Mouse (Mus musculus): ENCODE measurements around the gene Pdlim5. TPM values are rescaled to one million over a fixed set of nuclear protein-coding genes. Genes with fewer than 3 reads are reported as not detected.

Pdlim5 gene
- polyA plus RNA-seq, 1 experiment from 2014 or later, result 10.0 TPM

- H3K4me3 ChIP-seq (replicated peaks; ENCODE audit: low read length), result no peak overlapping the region
- H3K4me1 ChIP-seq (replicated peaks; ENCODE audit: control insufficient read depth, insufficient read depth, low read length), result no peaks in the 10 kb centered on the region
- H3K4me2 ChIP-seq (ENCODE audit: low read length), result no peak overlapping the region
- no peak overlapping the region for H3K9ac ChIP-seq (replicated peaks; ENCODE audit: low read depth, low read length)
- no peaks in the 10 kb centered on the region for H3K36me3 ChIP-seq (ENCODE audit: control insufficient read depth, insufficient read depth)
- H3K27me3 ChIP-seq (replicated peaks; ENCODE audit: control insufficient read depth, insufficient read depth, low read length), result no peaks in the 10 kb centered on the region
- H3K9me3 ChIP-seq (ENCODE audit: control insufficient read depth, low read length), result peaks cover 3% of the 10 kb centered on the region; the same call in 1 of the 2 replicates
- ATAC-seq, result no peak
- no peak overlapping the region for H3K27ac ChIP-seq (ENCODE audit: low read length)
- 65% methylated on average over 5 of the region's 5 CpGs for WGBS
Observed at GRCm38 (mm10) chr3:142348816-142349631, 46.5 kb downstream of the Pdlim5 start.

- Histone ChIP-seq H3K27ac (ENCODE audit: low read length) (no peak overlapping the region), H3K4me2 (ENCODE audit: low read length) (no peak overlapping the region), H3K9me3 (ENCODE audit: control insufficient read depth, low read length) (peaks cover 3% of the 10 kb centered on the region; the same call in 1 of the 2 replicates), H3K4me3 (replicated peaks; ENCODE audit: low read length) (no peak overlapping the region), H3K4me1 (replicated peaks; ENCODE audit: control insufficient read depth, insufficient read depth, low read length) (no peaks in the 10 kb centered on the region), H3K27me3 (replicated peaks; ENCODE audit: control insufficient read depth, insufficient read depth, low read length) (no peaks in the 10 kb centered on the region), H3K36me3 (ENCODE audit: control insufficient read depth, insufficient read depth) (no peaks in the 10 kb centered on the region), H3K9ac (replicated peaks; ENCODE audit: low read depth, low read length) (no peak overlapping the region)
- no peak for ATAC-seq
- 88% methylated on average over 6 of the region's 6 CpGs for WGBS
Observed at GRCm38 (mm10) chr3:142346261-142346660, 49.2 kb downstream of the Pdlim5 start.

- H3K4me1 ChIP-seq (replicated peaks; ENCODE audit: control insufficient read depth, insufficient read depth, low read length), result no peaks in the 10 kb centered on the region
- WGBS, result 76% methylated on average over 8 of the region's 8 CpGs
- ATAC-seq, result no peak
Observed at GRCm38 (mm10) chr3:142345235-142346125, 50.0 kb downstream of the Pdlim5 start.

GRCm38 (mm10) chr3:142343786-142344185, 51.7 kb downstream of the Pdlim5 start:
- Histone ChIP-seq H3K27ac (ENCODE audit: low read length) (no peak overlapping the region), H3K4me1 (replicated peaks; ENCODE audit: control insufficient read depth, insufficient read depth, low read length) (no peaks in the 10 kb centered on the region), H3K9ac (replicated peaks; ENCODE audit: low read depth, low read length) (no peak overlapping the region), H3K4me2 (ENCODE audit: low read length) (no peak overlapping the region), H3K27me3 (replicated peaks; ENCODE audit: control insufficient read depth, insufficient read depth, low read length) (no peaks in the 10 kb centered on the region), H3K36me3 (ENCODE audit: control insufficient read depth, insufficient read depth) (no peaks in the 10 kb centered on the region), H3K9me3 (ENCODE audit: control insufficient read depth, low read length) (peaks cover 3% of the 10 kb centered on the region; the same call in 1 of the 2 replicates), H3K4me3 (replicated peaks; ENCODE audit: low read length) (no peak overlapping the region)
- ATAC-seq, result no peak
- WGBS, result 81% methylated on average over 2 of the region's 2 CpGs

More at GRCm38 (mm10) chr3:142345235-142346125, 50.0 kb downstream of the Pdlim5 start:
- Histone ChIP-seq H3K27me3 (replicated peaks; ENCODE audit: control insufficient read depth, insufficient read depth, low read length) (no peaks in the 10 kb centered on the region), H3K9me3 (ENCODE audit: control insufficient read depth, low read length) (peaks cover 3% of the 10 kb centered on the region; the same call in 1 of the 2 replicates), H3K36me3 (ENCODE audit: control insufficient read depth, insufficient read depth) (no peaks in the 10 kb centered on the region), H3K4me2 (ENCODE audit: low read length) (no peak overlapping the region), H3K4me3 (replicated peaks; ENCODE audit: low read length) (no peak overlapping the region), H3K27ac (ENCODE audit: low read length) (no peak overlapping the region), H3K9ac (replicated peaks; ENCODE audit: low read depth, low read length) (no peak overlapping the region)

GRCm38 (mm10) chr3:142340701-142341100, 54.8 kb downstream of the Pdlim5 start:
- no peak for ATAC-seq
- 35% methylated on average over 2 of the region's 2 CpGs for WGBS

GRCm38 (mm10) chr3:142339440-142340251, 55.9 kb downstream of the Pdlim5 start:
- H3K36me3 ChIP-seq (ENCODE audit: control insufficient read depth, insufficient read depth), result no peaks in the 10 kb centered on the region
- no peaks in the 10 kb centered on the region for H3K4me1 ChIP-seq (replicated peaks; ENCODE audit: control insufficient read depth, insufficient read depth, low read length)
- H3K4me2 ChIP-seq (ENCODE audit: low read length), result no peak overlapping the region
- H3K27me3 ChIP-seq (replicated peaks; ENCODE audit: control insufficient read depth, insufficient read depth, low read length), result no peaks in the 10 kb centered on the region
- ATAC-seq, result no peak
- H3K4me3 ChIP-seq (replicated peaks; ENCODE audit: low read length), result no peak overlapping the region
- no peaks in the 10 kb centered on the region for H3K9me3 ChIP-seq (ENCODE audit: control insufficient read depth, low read length)
- no peak overlapping the region for H3K27ac ChIP-seq (ENCODE audit: low read length)
- 77% methylated on average over 6 of the region's 6 CpGs for WGBS
- no peak overlapping the region for H3K9ac ChIP-seq (replicated peaks; ENCODE audit: low read depth, low read length)

More at GRCm38 (mm10) chr3:142340701-142341100, 54.8 kb downstream of the Pdlim5 start:
- Histone ChIP-seq H3K27ac (ENCODE audit: low read length) (no peak overlapping the region), H3K36me3 (ENCODE audit: control insufficient read depth, insufficient read depth) (no peaks in the 10 kb centered on the region), H3K9ac (replicated peaks; ENCODE audit: low read depth, low read length) (no peak overlapping the region), H3K9me3 (ENCODE audit: control insufficient read depth, low read length) (no peaks in the 10 kb centered on the region), H3K4me3 (replicated peaks; ENCODE audit: low read length) (no peak overlapping the region), H3K4me1 (replicated peaks; ENCODE audit: control insufficient read depth, insufficient read depth, low read length) (no peaks in the 10 kb centered on the region), H3K4me2 (ENCODE audit: low read length) (no peak overlapping the region), H3K27me3 (replicated peaks; ENCODE audit: control insufficient read depth, insufficient read depth, low read length) (no peaks in the 10 kb centered on the region)

GRCm38 (mm10) chr3:142338058-142338457, 57.4 kb downstream of the Pdlim5 start:
- no peaks in the 10 kb centered on the region for H3K27me3 ChIP-seq (replicated peaks; ENCODE audit: control insufficient read depth, insufficient read depth, low read length)
- H3K36me3 ChIP-seq (ENCODE audit: control insufficient read depth, insufficient read depth), result no peaks in the 10 kb centered on the region
- H3K9me3 ChIP-seq (ENCODE audit: control insufficient read depth, low read length), result no peaks in the 10 kb centered on the region
- H3K9ac ChIP-seq (replicated peaks; ENCODE audit: low read depth, low read length), result no peak overlapping the region
- no peaks in the 10 kb centered on the region for H3K4me1 ChIP-seq (replicated peaks; ENCODE audit: control insufficient read depth, insufficient read depth, low read length)
- no peak overlapping the region for H3K4me2 ChIP-seq (ENCODE audit: low read length)
- no peak for ATAC-seq
- no peak overlapping the region for H3K4me3 ChIP-seq (replicated peaks; ENCODE audit: low read length)
- no peak overlapping the region for H3K27ac ChIP-seq (ENCODE audit: low read length)
- 76% methylated on average over 4 of the region's 4 CpGs for WGBS

GRCm38 (mm10) chr3:142334496-142334895, 61.0 kb downstream of the Pdlim5 start:
- WGBS, result 86% methylated on average over 3 of the region's 3 CpGs
- Histone ChIP-seq H3K9me3 (ENCODE audit: control insufficient read depth, low read length) (no peaks in the 10 kb centered on the region), H3K27ac (ENCODE audit: low read length) (no peak overlapping the region), H3K27me3 (replicated peaks; ENCODE audit: control insufficient read depth, insufficient read depth, low read length) (no peaks in the 10 kb centered on the region), H3K4me1 (replicated peaks; ENCODE audit: control insufficient read depth, insufficient read depth, low read length) (no peaks in the 10 kb centered on the region), H3K4me2 (ENCODE audit: low read length) (no peak overlapping the region), H3K9ac (replicated peaks; ENCODE audit: low read depth, low read length) (no peak overlapping the region), H3K36me3 (ENCODE audit: control insufficient read depth, insufficient read depth) (no peaks in the 10 kb centered on the region), H3K4me3 (replicated peaks; ENCODE audit: low read length) (no peak overlapping the region)
- no peak for ATAC-seq
